Mouse (Mus musculus) olfactory bulb, adult 2 months (tissue): ENCODE data around the gene Col18a1. TPM values are rescaled to one million over a fixed set of nuclear protein-coding genes. Genes with fewer than 3 reads are reported as not detected.

ENCODE experiments used
- H3K27ac ChIP-seq: fragments of 200-500 bp; 2 replicates; pipeline ENCODE4 v1.5.1; 2012; ENCODE audit warnings: low read depth, low read length; ENCODE audit not compliant: insufficient read depth
- H3K4me1 ChIP-seq: fragments of 200-500 bp; 2 replicates; pipeline ENCODE4 v1.6.1; 2012; ENCODE audit warnings: low read length; ENCODE audit not compliant: control insufficient read depth, insufficient read depth
- H3K4me3 ChIP-seq: fragments of 200-500 bp; 2 replicates; pipeline ENCODE4 v1.5.1; 2012; ENCODE audit warnings: mild to moderate bottlenecking, low read depth, low read length, moderate library complexity; ENCODE audit not compliant: insufficient read depth
- CTCF ChIP-seq: fragments of 200-500 bp; IDR thresholded peaks from 2 replicates; pipeline ENCODE4 v1.5.1; 2012; ENCODE audit warnings: low read depth, mild to moderate bottlenecking, low read length, moderate library complexity; ENCODE audit not compliant: insufficient read depth
- POLR2A ChIP-seq: fragments of 200-500 bp; IDR thresholded peaks from 2 replicates; pipeline ENCODE4 v1.6.1; 2012; ENCODE audit warnings: mild to moderate bottlenecking, low read depth, low read length, moderate library complexity; ENCODE audit not compliant: insufficient read depth
- WGBS: fragments of 180-500 bp; shearing (Covaris S2); methylation state at CpG from one replicate; pipeline ENCODE4 v1.1.7; 2018; 5-methylcytosine and 5-hydroxymethylcytosine counted together
- polyA plus RNA-seq: library from polyadenylated mRNA; stranded (reverse); fragments of >200 nt; gene quantifications from 2 replicates; pipeline ENCODE4 v1.2.4, GENCODE M21; 2012; ENCODE audit warnings: low replicate concordance; ENCODE audit not compliant: missing spikeins, insufficient read depth, insufficient read length

The Col18a1 gene
- polyA plus RNA-seq, 1 experiment, result not detected

GRCm38 (mm10) chr10:77068469-77068868, 97.9 kb downstream of the Col18a1 start:
- H3K4me1 ChIP-seq, result no peaks in the 10 kb centered on the region
- WGBS, result 96% methylated on average over 7 of the region's 7 CpGs
- TF ChIP-seq CTCF (no peak), POLR2A (no peak)
- H3K4me3 ChIP-seq, result no peak overlapping the region
- H3K27ac ChIP-seq, result no peak overlapping the region

- Histone ChIP-seq H3K4me1 (no peaks in the 10 kb centered on the region), H3K4me3 (no peak overlapping the region), H3K27ac (no peak overlapping the region)
- TF ChIP-seq CTCF (no peak), POLR2A (no peak)
Measured at GRCm38 (mm10) chr10:77064659-77065058, 101.7 kb downstream of the Col18a1 start.

DNA sequence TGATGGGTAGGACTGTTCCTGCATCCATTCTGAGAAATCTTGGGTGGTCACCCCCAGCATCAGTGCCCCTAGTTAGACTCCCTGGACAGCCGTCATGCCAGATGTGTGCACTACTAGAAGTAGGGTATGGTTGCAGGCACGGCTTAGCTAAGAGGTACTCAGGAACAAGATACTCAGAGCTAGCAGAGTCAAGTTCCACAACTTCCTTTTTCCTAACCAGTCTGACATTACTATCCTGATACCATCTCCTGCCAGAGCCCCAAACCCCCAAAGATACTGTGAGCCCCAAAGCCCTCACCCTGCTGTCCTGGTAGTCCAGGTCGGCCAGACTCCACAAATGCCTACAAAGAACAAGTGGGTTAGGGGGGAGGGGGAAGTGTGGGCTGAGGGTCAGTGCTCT, 102.1 kb downstream of the Col18a1 start:
- TF ChIP-seq CTCF (no peak), POLR2A (no peak)
- Histone ChIP-seq H3K4me3 (no peak overlapping the region), H3K4me1 (no peaks in the 10 kb centered on the region), H3K27ac (no peak overlapping the region)
- 98% methylated on average over 3 of the region's 3 CpGs for WGBS

DNA sequence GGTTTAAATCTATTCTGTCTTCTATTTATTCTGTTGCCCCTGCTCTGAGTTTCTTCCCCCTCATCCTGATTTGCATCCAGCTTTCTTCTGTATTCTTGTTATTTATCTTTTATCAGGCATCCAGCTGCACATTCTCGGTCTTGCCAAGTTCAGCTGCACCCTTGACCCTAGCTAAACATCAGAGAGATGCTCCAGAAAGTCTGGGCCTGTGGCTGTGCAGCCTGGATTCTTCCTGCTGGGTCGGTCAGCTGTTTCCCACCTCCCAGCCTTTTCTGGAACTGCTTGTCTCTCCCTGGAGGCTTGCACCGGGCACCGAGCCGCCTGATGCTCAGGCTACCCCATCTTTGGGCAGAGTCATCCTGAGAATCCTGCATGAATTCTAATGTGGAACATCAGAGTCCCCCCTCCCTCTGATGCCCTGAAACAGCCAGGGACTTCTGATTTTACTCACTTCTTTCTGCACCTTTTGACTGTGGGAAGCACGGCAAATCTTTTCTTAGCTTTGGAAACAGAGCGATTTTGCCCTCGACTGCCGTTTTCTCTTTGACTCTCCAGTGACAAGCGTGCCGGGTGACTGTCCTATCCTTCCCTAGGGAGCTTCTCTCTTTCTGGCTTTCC, 103.8 kb downstream of the Col18a1 start:
- Histone ChIP-seq H3K27ac (no peak overlapping the region), H3K4me3 (no peak overlapping the region), H3K4me1 (no peaks in the 10 kb centered on the region)
- no peak for TF ChIP-seq CTCF
- no peak for TF ChIP-seq POLR2A
- 61% methylated on average over 11 of the region's 11 CpGs for WGBS

- no peak for TF ChIP-seq CTCF
- TF ChIP-seq POLR2A, result no peak
- H3K4me1 ChIP-seq, result peaks cover 6% of the 10 kb centered on the region; the same call in 1 of the 2 replicates
Measured at GRCm38 (mm10) chr10:77061426-77061825, 104.9 kb downstream of the Col18a1 start.

DNA sequence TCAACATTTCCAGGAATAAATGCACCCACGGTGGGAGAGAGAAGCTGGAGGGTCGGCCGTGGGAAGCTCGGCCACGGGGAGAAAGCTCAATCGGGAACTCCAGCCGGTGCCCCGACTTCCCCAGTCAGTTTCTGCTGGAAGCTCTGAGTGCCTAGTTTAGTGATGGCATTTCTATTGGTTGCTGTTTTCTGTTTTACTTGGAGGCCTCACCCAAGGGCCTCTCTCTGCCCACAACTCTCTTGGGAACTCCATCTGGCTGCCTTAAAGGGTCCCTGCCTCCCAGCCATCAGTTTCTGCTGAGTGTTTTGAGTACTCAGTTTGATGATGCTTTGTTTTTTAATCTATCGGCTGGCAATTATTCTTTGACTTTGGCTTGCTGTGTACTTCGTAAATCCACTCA, 109.6 kb downstream of the Col18a1 start:
- TF ChIP-seq CTCF (no peak), POLR2A (no peak)
- WGBS, result 51% methylated on average over 10 of the region's 10 CpGs
- no peak overlapping the region for H3K4me3 ChIP-seq
- peaks cover 6% of the 10 kb centered on the region; the same call in 1 of the 2 replicates for H3K4me1 ChIP-seq
- no peak overlapping the region for H3K27ac ChIP-seq

More at GRCm38 (mm10) chr10:77061426-77061825, 104.9 kb downstream of the Col18a1 start:
- H3K27ac ChIP-seq, result no peak overlapping the region
- WGBS, result 77% methylated on average over 3 of the region's 3 CpGs
- H3K4me3 ChIP-seq, result no peak overlapping the region

DNA sequence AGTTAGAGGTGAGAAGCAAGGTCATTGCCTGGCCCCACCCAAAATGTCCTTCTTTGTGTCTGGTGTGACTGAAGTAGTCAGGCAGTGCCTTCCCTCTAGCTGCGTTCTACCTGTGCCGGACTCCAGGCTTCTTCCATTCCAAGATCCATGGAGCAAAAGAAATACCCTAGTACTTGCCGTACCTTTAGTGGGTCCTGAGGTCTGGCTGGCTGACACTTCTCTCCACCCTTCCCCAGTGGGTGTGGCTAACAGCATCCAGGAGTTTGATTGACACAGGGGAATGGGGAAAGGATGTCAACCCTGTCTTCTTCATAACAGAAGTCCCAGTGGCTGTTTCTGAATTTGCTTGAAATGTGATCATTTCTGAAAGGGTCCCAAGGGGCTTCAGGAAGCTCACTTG, 117.7 kb downstream of the Col18a1 start:
- no peak overlapping the region for H3K27ac ChIP-seq
- 91% methylated on average over 3 of the region's 3 CpGs for WGBS
- no peaks in the 10 kb centered on the region for H3K4me1 ChIP-seq
- no peak overlapping the region for H3K4me3 ChIP-seq
- no peak for TF ChIP-seq POLR2A
- no peak for TF ChIP-seq CTCF

- H3K4me1 ChIP-seq, result no peaks in the 10 kb centered on the region
Measured at GRCm38 (mm10) chr10:77048196-77048595, 118.2 kb downstream of the Col18a1 start.

GRCm38 (mm10) chr10:77038579-77039174, 127.7 kb downstream of the Col18a1 start:
- no peak overlapping the region for H3K27ac ChIP-seq
- no peak overlapping the region for H3K4me3 ChIP-seq
- TF ChIP-seq CTCF (no peak), POLR2A (no peak)
- 70% methylated on average over 8 of the region's 8 CpGs for WGBS
- peaks cover 36% of the 10 kb centered on the region for H3K4me1 ChIP-seq

More at GRCm38 (mm10) chr10:77048196-77048595, 118.2 kb downstream of the Col18a1 start:
- 86% methylated on average over 4 of the region's 4 CpGs for WGBS
- TF ChIP-seq CTCF (no peak), POLR2A (no peak)
- Histone ChIP-seq H3K27ac (no peak overlapping the region), H3K4me3 (no peak overlapping the region)
